Mouse (Mus musculus): ENCODE data around the gene Opcml.

DNA sequence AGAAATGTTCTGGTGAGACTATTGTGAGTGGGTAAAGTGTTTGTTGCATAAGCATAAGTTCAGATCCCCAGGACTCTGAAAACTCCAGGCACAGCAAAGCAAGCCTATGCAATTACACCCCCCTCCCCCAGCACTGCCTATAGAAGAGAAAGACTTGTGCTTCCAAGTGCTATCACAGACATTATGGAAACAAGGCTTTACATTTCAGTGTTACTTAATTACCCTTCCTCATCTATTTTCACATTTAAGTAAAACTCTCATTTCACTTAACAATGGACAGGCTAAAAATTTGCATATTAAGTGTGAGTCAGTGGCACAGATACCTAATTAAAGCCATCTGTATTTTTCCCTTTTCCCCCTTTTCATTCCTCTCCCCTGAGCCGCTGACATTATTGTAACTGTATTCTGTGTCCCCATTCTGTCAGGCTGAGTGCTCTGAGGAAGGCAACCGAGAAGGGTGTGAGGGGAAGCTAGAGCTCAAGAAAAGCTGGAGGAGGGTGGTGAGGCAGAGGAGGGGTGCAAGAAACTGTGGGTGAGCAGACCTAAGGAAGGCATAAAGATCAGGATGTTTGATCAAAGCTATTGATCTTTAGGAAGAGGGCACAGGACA lies 1055.5 kb downstream of the Opcml start:
- TF ChIP-seq CTCF (IDR thresholded peaks at IDR 0.05; ENCODE audit: extremely low read depth, insufficient read depth, insufficient read length, insufficient replicate concordance), result no peak
- no peak for TF ChIP-seq POLR2A (IDR thresholded peaks at IDR 0.05; ENCODE audit: low read depth, low read length)

Data from spleen, adult 2 months (tissue).